Mouse (Mus musculus): ENCODE results near the gene Extl1.

- TF ChIP-seq POLR2A (IDR thresholded peaks at IDR 0.05; ENCODE audit: control insufficient read depth, extremely low read depth, insufficient read depth, low read length, poor library complexity) (no peak), CTCF (IDR thresholded peaks at IDR 0.05; ENCODE audit: borderline replicate concordance, control insufficient read depth, extremely low read depth, insufficient read depth, low read length, poor library complexity) (0 out of 2 replicates have a peak, but pooled peaks have one; percentile 19)
Observed at GRCm38 (mm10) chr4:134388397-134388796, 4.7 kb upstream of the Extl1 start.
